Mouse (Mus musculus) central nervous system, embryonic 14 days (tissue): ENCODE results near the gene Gm13279. TPM values are rescaled to one million over a fixed set of nuclear protein-coding genes. Genes with fewer than 3 reads are reported as not detected.

Source experiments
- polyA plus RNA-seq: library from polyadenylated mRNA; depleted of rRNA; stranded (reverse); fragments of >200 nt; gene quantifications from 2 replicates; pipeline ENCODE4 v1.2.3, GENCODE M21; 2012; rRNA removed

Gm13279 gene
- polyA plus RNA-seq, 1 experiment = not detected

Other genes with a start within 250 kb of the Gm13279 start
- not detected in 2 replicates for gene Ifna15, start 239.2 kb upstream of the Gm13279 start, polyA plus RNA-seq
- gene Ifna14, start 225.6 kb upstream of the Gm13279 start, polyA plus RNA-seq = not detected in 2 replicates
- gene Ifna9, start 205.0 kb upstream of the Gm13279 start, polyA plus RNA-seq = not detected in 2 replicates
- not detected in 2 replicates for gene Ifna12, start 194.0 kb upstream of the Gm13279 start, polyA plus RNA-seq
- gene C87499, start 163.0 kb upstream of the Gm13279 start, polyA plus RNA-seq = not detected in 2 replicates
- not detected in 2 replicates for gene Ifna13, start 152.9 kb upstream of the Gm13279 start, polyA plus RNA-seq
- not detected in 2 replicates for gene Ifna16, start 120.5 kb upstream of the Gm13279 start, polyA plus RNA-seq
- gene Ifna2, start 113.5 kb upstream of the Gm13279 start, polyA plus RNA-seq = not detected in 2 replicates
- gene Ifnab, start 106.0 kb upstream of the Gm13279 start, polyA plus RNA-seq = not detected in 2 replicates
- 1.2 and 1.6 TPM in 2 replicates for gene Gm26566, start 75.6 kb upstream of the Gm13279 start, polyA plus RNA-seq
- 43.1 and 44.2 TPM in 2 replicates for gene Klhl9, start 74.9 kb upstream of the Gm13279 start, polyA plus RNA-seq
- gene Gm13271, start 42.5 kb upstream of the Gm13279 start, polyA plus RNA-seq = not detected in 2 replicates
- 0.06 TPM in 1 of 2 replicates, not detected in the other for gene Gm13283, start 37.3 kb upstream of the Gm13279 start, polyA plus RNA-seq
- gene Gm13290, start 23.6 kb upstream of the Gm13279 start, polyA plus RNA-seq = not detected in 2 replicates
- gene Gm13289, start 20.5 kb upstream of the Gm13279 start, polyA plus RNA-seq = not detected in 2 replicates
- not detected in 2 replicates for gene Gm13272, start 17.5 kb upstream of the Gm13279 start, polyA plus RNA-seq
- not detected in 2 replicates for gene Ifnz, start 15.3 kb upstream of the Gm13279 start, polyA plus RNA-seq
- gene Gm13276, start 11.7 kb upstream of the Gm13279 start, polyA plus RNA-seq = not detected in 2 replicates
- gene Gm13277, start 8.8 kb upstream of the Gm13279 start, polyA plus RNA-seq = not detected in 2 replicates
- not detected in 2 replicates for gene Gm13278, start 5.8 kb upstream of the Gm13279 start, polyA plus RNA-seq
- gene Gm13275, start 2.9 kb upstream of the Gm13279 start, polyA plus RNA-seq = not detected in 2 replicates
- gene Gm13285, start 2.3 kb downstream of the Gm13279 start, polyA plus RNA-seq = not detected in 2 replicates
- not detected in 2 replicates for gene Gm13287, start 5.9 kb downstream of the Gm13279 start, polyA plus RNA-seq
- gene Gm13288, start 8.1 kb downstream of the Gm13279 start, polyA plus RNA-seq = 0.01 TPM in 1 of 2 replicates, not detected in the other
- not detected in 2 replicates for gene Ifna7, start 18.8 kb downstream of the Gm13279 start, polyA plus RNA-seq
- gene Ifna11, start 22.6 kb downstream of the Gm13279 start, polyA plus RNA-seq = not detected in 2 replicates
- not detected in 2 replicates for gene Ifna6, start 30.0 kb downstream of the Gm13279 start, polyA plus RNA-seq
- not detected in 2 replicates for gene Ifna5, start 38.1 kb downstream of the Gm13279 start, polyA plus RNA-seq
- not detected in 2 replicates for gene Ifna4, start 44.5 kb downstream of the Gm13279 start, polyA plus RNA-seq
- not detected in 2 replicates for gene Ifna1, start 52.7 kb downstream of the Gm13279 start, polyA plus RNA-seq
- not detected in 2 replicates for gene Ifne, start 82.8 kb downstream of the Gm13279 start, polyA plus RNA-seq